Mouse (Mus musculus): Measurements from ENCODE around the gene Btbd16. TPM values are rescaled to one million over a fixed set of nuclear protein-coding genes. Genes with fewer than 3 reads are reported as not detected.
A peak's percentile ranks its signal among the peaks of the same experiment; 100 is the strongest.

Gene Btbd16
- total RNA-seq (2021): not detected
- long read RNA-seq, experiment 1: 0 reads
- long read RNA-seq, experiment 2: 0 reads

DNA sequence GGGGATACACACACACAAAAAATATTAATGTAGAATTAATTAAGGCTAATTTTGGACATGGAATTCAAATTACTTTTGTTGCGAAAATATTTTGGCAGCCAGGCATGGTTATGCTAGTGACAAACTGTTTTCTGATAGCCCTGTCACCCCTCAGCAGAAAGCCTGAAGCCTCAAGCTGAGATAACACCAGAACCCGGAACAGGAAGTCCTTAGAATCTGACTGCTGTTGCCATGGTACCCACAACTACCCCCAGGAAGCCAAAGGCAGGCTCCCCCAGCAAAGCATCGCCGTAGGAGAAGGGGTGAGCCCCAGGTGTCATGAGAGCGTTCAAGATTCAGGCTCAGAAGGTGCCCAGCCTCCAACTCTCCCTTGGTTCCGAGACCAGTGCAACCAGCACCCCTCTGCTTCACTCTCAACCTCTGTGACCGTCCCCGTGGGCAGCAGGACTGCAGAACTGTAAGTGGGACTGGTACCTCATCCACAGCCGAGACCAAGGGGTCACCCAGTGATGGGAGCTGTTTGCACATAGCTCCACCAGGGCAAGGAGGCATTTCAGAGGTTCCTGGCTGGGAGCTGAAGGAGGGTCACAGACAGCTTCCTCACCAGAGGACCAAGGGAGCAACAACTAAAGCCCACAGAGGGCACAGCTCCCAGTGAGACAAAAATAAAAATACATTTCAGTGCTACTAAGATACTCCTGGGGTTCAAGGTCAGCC is at the start of gene Btbd16:
Gene Btbd16, plus strand, starts transcription at position 156 of the 717 bp plus-strand sequence.
- no peak for DNase-seq (ENCODE audit: low spot score)

DNA sequence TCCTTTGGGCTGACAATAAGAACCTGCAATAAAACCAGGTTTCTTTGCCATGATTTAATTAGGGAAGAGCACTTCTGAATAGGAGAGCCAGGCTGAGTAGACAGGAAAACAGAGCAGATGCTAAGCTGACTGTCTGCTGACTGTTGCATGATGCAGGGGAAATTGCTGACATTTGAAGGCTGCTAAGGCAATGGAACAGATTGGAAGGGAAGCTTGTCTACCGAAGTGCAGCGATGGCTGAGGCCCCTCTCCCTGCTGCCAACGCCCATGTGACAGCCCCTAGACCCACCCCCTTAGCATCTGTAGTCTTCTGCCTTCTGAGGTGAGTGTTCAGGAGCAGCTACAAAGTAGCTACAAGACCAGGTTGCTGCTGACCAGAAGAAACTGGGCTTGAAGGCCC is 47.7 kb upstream of the Btbd16 start:
- no peak for DNase-seq (ENCODE audit: low spot score)

DNA sequence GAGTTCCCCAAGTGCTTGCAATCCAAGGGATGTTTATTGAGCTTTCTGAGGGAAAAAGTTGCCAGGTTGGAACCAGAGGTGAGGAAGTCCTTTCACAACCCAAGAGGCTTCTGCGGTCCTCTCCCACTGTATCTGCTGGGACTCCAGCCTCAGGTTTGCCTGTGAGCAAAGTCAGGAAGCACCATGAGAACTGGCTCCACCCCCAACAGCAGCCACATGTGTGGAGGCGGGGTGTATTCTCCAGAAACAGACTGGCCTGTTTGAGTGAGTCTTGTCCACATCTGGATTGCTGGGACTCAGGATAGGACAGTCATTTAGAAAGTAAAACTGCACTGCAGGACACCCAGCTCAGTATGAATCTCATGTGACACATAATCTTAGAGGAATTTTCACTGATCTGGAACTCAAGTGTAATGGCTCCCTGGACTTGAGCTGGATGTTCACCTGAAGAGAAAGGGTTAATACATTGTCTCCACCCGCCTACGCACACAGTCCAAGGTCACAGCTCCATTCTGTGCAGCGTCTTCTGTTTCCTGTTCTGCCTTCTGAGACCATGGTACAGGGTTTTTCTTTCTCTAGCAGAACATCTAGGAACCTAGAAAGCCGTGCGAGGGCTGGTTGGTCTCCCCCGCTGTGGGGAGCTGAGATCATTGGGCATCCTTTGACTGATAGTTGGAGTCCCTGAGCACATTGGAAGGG is 47.0 kb upstream of the Btbd16 start:
- no peak for DNase-seq (ENCODE audit: low spot score)

DNA sequence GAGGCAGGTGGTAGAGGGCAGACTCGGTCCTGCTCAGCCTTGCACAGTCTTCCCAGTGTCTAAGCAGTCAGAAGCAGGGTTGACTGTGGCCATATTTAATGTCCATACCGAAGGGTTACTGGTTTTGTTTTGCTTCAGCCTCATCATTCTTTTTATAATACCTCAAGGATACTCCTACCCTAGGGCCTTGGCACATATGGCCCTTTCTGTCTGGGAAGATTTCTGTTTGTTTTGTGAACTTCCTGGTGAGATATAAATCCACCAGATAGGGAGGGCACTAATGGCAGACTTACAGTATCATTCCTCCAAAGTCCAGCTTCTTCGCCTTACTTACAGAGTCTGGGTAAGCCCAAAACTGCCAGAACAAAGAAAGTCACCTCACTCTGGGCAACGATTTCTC is 46.3 kb upstream of the Btbd16 start:
- no peak for DNase-seq (ENCODE audit: low spot score)

DNA sequence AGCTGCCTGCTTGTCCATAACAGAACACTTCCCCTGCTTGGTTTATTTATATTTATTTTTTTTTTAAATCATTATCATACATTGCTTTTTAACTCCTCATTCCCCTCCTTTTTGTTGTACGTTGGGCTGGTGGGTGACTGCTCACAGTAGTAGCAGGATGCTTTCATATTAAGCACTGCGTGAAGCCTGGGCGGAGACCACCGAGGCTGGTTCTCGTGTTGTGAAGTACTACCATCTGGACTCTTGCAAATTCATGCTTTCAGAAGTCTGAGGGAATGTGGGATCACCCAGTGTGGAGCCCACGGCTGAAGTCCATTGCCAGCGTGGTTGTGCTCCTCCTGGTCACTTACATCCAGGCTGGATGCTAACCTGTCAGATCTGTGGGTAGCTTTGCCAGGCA is 42.1 kb upstream of the Btbd16 start:
- DNase-seq (ENCODE audit: low spot score): no peak

DNA sequence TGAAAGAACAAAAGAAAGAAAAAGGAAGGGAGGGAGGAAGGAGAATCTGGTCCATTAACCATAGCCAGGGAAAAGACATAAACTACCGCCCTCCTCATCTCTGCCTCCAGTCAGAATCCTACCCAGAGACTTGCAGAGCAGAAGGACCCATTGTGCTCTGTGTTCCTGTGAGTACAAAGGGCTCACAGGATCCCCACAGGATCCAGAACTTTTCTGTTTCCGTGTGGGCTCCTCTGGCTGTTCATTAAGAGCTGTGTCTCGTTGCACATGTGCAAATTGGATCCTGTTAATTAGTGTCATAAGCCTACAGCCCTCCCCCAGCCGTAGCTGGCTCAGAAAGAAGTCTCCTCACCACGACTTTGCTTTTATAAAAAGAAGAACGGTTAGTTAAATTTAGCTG is 41.0 kb upstream of the Btbd16 start:
- DNase-seq (ENCODE audit: low spot score): no peak

DNA sequence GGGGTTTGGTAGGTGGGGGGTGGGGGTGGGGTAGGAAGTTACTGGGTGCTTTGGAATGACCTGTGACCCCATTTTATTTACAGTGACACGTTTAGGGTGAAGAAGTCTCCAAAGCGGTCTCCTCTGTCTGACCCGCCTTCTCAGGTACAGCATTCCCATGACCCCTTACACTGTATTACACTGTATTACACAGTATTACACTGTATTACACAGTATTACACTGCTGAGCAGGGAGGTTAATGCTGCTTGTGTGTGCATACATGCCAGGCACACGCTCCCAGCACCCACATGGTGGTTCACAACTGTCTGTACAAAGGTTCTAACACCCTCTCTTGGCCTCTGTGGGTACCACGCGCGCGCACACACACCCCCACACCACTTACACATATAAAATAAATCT is 40.4 kb upstream of the Btbd16 start:
- no peak for DNase-seq (ENCODE audit: low spot score)

DNA sequence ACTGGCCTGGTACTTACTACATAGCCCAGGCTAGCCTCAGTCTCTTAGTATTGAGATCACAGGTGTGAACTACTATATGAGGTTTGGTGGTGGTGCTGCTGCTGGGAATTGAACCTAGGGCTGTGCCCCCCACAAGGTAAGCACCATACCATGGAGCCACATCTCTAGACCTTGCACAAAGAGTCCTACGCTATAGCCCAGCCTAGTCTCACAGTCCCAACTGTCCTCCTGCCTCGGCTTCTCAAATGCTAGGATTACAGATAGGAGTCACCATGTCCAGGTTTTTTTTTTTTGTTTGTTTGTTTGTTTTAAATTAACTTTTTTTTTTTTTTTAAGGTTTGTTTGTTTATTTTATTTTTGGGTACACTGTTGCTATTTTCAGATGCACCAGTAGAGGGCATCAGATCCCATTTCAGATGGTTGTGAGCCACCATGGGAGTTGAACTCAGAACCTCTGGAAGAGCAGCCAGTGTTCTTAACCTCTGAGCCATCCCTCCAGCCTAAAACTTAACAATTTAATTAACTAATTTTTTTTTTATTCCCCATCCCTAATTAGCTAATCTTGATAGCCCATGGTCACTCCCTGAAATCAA is 39.6 kb upstream of the Btbd16 start:
- DNase-seq (ENCODE audit: low spot score): no peak

DNA sequence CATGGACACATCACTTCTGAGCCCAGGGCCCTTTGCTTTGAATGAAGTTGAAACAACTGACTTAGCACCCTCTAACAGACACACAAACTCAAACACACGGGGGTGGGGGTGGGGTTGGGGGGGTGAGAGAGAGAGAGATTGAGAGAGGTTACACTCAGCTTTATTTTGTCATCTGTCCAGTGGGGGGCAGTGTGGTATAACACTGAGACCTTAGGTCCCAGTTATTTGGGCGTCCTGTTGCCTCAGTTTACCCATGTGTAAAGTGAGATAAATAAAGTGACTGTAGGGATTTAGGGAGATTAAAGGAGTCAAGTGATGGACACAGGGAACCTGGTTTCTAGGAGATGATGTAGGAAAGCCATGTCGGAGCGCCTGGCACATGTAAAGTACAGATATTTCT is 32.8 kb upstream of the Btbd16 start:
- no peak for DNase-seq (ENCODE audit: low spot score)

DNA sequence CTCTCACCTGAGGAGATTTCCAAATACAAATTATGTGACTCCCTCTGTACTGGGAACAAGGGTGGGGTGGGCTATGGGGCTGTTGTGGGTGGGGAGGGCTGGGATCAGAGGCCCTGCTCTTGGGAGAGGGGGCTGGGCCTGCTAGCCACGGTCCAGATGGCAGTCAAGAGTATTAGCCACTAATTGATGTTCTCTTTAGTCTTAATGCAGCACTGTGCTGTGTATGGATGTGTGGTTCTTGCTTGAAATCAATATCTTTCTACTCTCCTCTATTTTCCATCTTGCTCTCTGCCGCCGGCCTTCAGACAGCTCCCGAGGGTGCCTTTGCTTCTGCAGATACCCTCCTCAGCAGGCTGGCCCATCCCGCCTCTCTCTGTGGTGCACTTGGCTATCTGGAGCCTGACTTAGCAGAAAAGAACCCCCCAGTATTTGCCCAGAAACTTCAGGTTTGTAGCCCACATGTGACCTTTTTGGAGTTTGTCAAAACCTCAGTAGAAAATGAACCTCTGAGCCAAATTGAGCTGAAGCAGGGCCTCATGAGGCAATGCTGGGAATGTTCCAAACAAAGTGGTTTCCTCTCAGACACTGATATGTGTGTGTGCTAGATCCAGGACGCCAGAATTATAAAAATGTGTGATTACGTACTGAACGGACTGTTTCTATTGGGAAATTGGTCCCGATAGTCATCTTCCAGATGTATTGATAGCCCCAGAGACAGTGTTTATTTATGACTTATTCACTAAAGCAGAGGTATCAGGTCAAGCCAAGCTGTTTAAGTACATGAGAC is 30.4 kb upstream of the Btbd16 start:
- DNase-seq (ENCODE audit: low spot score): no peak

DNA sequence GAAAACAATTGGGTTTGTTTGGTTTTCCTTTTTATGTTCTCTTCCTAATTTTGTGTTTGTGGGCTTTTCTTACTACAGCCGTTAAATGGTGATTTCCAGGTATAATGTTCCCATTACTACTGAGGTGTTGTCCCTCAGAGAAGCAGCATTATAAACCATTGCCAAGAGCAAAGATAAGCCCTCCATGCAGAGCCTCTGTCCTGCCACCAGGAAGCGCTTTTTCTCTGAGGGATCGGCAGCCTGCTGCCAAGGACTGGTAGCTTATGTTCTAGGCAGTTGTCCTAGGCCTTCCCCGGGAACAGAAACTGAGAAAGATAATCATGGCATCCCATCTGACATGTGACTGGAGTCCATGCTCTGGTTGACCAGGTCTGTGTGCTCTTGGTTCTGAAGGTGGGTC is 24.7 kb upstream of the Btbd16 start:
- DNase-seq (ENCODE audit: low spot score): no peak

DNA sequence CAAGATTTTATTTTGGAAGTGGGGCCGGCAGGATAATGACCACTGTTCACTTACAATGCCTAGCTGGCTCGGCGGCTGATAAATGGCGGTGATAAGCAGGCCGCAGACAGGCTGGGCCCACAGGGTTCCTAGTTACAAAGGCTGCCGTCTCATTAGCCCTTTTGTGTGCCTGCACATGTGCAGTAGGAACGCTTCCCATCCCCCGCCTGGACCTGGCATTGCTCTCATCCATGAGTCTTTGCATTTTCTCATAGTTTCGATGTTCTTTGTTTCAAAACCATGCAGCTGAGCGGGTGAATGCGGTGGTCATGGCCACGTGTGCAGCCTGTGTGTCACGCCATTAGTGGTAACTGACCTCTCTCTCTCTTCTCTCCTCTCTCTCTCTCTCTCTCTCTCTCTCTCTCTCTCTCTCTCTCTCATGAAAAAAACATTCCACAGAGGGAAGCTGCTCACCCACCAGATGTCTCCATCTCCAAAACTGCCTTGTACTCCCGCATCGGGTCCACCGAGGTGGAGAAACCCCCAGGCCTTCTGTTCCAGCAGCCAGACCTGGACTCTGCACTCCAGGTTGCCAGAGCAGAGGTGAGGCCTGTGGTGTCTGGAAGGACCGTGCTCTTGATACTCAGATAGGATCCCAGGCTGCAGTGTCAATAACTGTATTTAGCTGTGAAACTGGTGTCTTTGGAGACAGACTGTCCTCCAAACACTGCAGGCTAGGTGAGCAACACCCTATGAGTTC is 22.9 kb upstream of the Btbd16 start:
- no peak for DNase-seq (ENCODE audit: low spot score)

DNA sequence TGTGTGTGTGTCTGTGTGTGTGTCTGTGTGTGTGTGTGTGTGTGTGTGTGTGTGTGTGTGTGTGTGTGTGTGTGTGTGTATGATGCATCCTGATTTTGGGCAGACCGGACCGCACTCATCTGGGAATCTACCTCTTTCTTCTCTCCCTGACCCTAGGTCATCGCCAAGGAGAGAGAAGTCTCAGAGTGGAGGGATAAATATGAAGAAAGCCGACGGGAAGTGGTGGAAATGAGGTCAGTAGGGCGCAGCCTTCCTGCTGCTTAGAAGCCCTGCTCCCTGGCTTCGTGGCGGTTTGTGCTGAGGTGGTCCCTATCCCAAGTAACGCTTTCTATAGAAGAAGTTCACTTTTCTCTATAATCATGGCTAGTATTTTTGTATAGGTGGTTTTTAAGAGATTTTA is 22.2 kb upstream of the Btbd16 start:
- no peak for DNase-seq (ENCODE audit: low spot score)

DNA sequence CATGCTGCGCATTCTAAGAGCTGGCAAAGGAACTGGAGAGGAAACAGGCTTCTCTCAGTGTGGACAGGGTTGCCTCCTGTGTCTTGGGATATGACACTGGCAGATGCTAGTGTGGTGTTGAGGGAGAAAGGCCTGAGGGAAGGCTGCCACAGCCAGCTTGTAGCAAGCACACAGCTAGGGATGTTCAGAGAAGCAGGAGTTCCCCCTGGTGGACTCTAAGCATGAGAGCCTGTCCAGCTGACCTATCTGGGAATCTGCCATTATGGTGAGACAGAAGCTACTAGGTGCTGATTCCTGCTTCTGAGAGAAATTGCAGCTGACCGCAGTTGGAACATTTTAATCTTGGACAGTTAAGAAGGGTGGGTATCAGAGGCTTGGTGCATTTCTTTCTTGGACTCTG is 19.1 kb upstream of the Btbd16 start:
- DNase-seq (ENCODE audit: low spot score): no peak

DNA sequence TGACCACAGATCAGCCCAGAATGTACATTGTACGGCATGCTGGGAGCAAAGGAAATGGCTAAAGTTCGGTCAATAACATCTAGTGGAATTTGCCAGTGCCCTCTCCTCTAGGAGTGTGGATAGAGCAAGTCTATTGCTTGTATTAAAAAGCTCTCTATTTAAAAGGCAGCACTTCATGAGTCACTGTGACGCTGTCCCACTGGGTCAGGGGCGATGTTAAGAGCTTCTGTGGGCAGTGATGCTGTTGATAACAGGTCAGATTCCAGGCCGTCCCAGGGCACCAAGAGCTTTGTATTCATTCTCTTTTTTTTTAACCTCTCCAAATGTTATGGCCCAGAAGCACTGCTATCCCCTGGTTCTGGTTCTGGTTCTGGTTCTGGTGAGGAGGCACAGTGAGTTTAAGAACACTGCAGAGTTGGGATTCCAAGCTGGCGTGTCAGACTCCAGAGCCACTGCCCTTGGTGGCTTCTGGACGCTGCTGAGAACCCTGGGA is 17.5 kb upstream of the Btbd16 start:
- DNase-seq (ENCODE audit: low spot score): no peak

DNA sequence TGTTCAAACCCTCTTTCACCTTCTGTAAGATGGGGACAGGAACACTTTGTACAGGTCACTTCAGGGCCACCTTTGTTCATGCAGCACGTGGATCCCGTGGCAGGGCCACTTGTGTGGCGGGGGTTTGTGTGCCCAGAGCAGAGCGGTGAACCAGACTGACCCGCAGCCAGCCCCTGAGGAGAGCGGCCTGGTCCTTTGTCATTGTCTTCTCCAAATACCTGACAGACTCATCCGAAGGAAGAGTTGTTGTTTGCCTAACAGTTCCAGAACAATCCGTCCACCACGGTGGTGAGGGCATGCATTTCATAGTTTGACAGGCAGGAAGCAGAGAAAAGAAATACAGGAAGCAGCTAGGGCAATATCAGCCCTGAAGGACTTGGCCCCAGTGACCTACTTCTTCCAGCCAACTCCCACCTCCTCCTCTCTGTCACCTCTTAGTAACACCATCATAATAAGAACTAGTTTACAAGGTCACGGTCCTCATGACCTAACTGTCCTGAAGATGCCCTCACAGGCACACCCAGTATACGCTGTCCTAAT is 16.5 kb upstream of the Btbd16 start:
- DNase-seq (ENCODE audit: low spot score): no peak

DNA sequence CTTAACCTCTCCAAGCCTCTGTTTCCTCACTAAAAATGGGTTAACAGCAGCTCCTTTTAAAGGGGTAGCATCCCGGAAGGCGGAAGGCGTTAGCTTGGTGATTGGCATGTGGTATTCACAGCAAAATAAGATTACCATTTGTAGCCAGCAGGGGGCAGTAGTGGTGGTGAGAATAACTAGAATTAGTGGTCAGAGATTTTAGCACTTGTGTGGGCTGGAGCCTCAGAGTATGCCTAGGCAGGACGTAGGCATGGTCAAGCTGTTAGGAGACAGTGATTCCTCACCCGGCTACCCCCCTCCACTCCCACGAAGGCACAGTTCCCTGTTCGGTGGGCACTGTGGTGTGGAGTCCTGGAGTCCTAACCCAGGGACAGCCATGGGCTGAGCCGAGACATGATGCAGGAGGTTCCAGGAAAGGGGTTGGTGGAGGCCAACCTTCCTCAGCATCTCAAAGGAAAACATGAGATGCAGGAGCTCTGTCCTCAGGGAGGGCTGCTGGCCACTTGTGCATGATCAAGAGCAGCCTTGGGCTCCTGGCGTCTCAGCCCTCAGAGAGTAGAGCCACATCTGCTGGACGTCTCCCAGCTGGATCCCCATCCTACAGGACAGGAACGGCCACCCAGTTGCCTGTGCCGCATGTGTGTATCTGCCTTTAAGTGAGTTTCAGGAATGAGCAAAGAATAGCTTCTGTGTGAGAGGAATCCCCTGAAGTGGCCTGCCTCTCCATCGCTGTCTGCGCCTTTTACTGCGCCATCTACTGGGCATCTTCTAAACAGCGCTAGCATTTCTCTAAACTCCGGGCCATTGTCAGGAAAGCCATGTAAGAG is 11.6 kb upstream of the Btbd16 start:
- DNase-seq (ENCODE audit: low spot score): peak; percentile 68

DNA sequence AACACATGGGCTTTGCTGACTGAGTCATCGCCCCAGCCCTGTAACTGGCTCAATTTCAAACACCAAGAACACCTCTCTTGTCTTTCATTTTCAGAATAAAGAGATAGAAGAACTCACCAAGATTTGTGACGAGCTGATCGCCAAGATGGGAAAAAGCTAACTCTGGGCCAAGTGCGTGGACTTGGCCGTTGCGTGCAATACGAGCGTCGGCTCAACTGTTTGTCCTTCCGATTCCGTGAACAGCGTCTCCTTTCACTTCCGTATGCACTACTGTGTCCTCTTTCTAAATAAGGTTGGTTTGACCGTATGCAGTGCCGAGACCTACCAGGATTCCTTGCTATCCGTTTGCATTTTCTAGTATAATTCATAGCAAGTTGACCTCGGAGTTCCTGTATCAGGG is 9.7 kb upstream of the Btbd16 start:
- DNase-seq (ENCODE audit: low spot score): no peak

DNA sequence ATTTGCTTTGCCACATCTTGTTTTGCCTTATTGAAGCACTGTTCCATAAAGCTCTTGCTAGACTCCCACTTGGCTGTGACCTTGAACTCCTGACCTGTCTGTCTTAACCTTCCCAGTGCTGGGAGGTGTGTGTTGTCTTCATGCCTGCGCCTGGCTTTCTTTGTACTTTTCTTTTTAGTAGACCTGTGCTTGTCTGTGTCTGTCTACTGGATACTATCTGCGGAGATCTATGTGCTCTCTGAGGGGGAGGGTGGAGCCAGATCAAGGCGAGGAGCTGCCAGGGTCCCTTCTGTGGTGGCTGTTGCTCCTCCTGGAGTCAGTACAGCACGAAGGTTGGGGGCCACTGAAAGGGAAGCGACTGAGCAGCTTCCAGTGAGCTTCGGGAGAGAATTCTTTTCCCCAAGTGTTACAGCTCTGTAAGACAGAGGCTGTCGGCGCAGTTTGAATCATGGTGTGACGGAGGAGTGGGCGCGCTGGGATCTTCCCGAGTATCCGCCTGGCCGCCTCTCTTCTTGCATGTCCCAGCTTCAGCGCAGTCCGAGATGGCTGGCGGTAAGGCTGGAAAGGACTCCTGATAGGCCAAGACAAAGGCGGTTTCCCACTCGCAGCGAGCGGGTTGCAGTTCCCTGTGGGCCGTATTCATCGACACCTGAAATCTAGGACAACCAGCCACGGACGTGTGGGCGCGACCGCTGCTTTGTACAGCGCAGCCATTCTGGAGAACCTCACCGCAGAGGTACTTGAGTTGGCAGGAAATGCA is 7.3 kb upstream of the Btbd16 start:
- DNase-seq (ENCODE audit: low spot score): no peak

Data from gastrocnemius, adult 18-20 months (tissue).